Mouse (Mus musculus): Measurements from ENCODE around the gene Nkx2-2. TPM values are rescaled to one million over a fixed set of nuclear protein-coding genes. Genes with fewer than 3 reads are reported as not detected.

Nkx2-2 gene
- polyA plus RNA-seq, 1 experiment from 2014 or later, result 5.1 TPM

- 2% methylated on average over 12 of the region's 12 CpGs for WGBS
- Histone ChIP-seq H3K9me3 (replicated peaks; ENCODE audit: control insufficient read depth, low read length) (no peaks in the 10 kb centered on the region), H3K9ac (ENCODE audit: low read length) (no peak overlapping the region), H3K27ac (ENCODE audit: low read depth, low read length) (no peak overlapping the region), H3K4me1 (ENCODE audit: control insufficient read depth, insufficient read depth, low read length) (peaks cover 4% of the 10 kb centered on the region; the same call in 1 of the 2 replicates), H3K36me3 (ENCODE audit: control insufficient read depth, insufficient read depth, low read length) (no peaks in the 10 kb centered on the region), H3K27me3 (replicated peaks; ENCODE audit: control insufficient read depth, insufficient read depth, low read length) (peaks cover 94% of the 10 kb centered on the region), H3K4me2 (ENCODE audit: low read length) (no peak overlapping the region), H3K4me3 (ENCODE audit: low read depth, low read length) (peak overlapping the region; percentile 23; the same call in 1 of the 2 replicates)
- ATAC-seq, result no peak
- DNase-seq (ENCODE audit: low spot score), result peak; percentile 4
Observed at GRCm38 (mm10) chr2:147183521-147183920, 10.5 kb downstream of the Nkx2-2 start.

- peaks cover 94% of the 10 kb centered on the region for H3K27me3 ChIP-seq (replicated peaks; ENCODE audit: control insufficient read depth, insufficient read depth, low read length)
- H3K9me3 ChIP-seq (replicated peaks; ENCODE audit: control insufficient read depth, low read length), result no peaks in the 10 kb centered on the region
- H3K4me2 ChIP-seq (ENCODE audit: low read length), result peak overlapping the region; percentile 5; the same call in 1 of the 2 replicates
- DNase-seq (ENCODE audit: low spot score) (peak; percentile 9), ATAC-seq (no peak)
- no peak overlapping the region for H3K27ac ChIP-seq (ENCODE audit: low read depth, low read length)
- H3K36me3 ChIP-seq (ENCODE audit: control insufficient read depth, insufficient read depth, low read length), result no peaks in the 10 kb centered on the region
- no peak overlapping the region for H3K4me3 ChIP-seq (ENCODE audit: low read depth, low read length)
- peaks cover 8% of the 10 kb centered on the region; the same call in 1 of the 2 replicates for H3K4me1 ChIP-seq (ENCODE audit: control insufficient read depth, insufficient read depth, low read length)
- 5% methylated on average over 25 of the region's 25 CpGs for WGBS
- no peak overlapping the region; the same call in 1 of the 2 replicates for H3K9ac ChIP-seq (ENCODE audit: low read length)
Observed at GRCm38 (mm10) chr2:147182709-147183260, 11.3 kb downstream of the Nkx2-2 start.

- H3K9ac ChIP-seq (ENCODE audit: low read length), result no peak overlapping the region; the same call in 1 of the 2 replicates
- no peaks in the 10 kb centered on the region for H3K36me3 ChIP-seq (ENCODE audit: control insufficient read depth, insufficient read depth, low read length)
- H3K4me2 ChIP-seq (ENCODE audit: low read length), result peak overlapping the region; percentile 5; the same call in 1 of the 2 replicates
- peaks cover 8% of the 10 kb centered on the region; the same call in 1 of the 2 replicates for H3K4me1 ChIP-seq (ENCODE audit: control insufficient read depth, insufficient read depth, low read length)
- H3K9me3 ChIP-seq (replicated peaks; ENCODE audit: control insufficient read depth, low read length), result no peaks in the 10 kb centered on the region
- ATAC-seq (no peak), DNase-seq (ENCODE audit: low spot score) (peak; percentile 6)
- WGBS, result 11% methylated on average over 18 of the region's 18 CpGs
- H3K4me3 ChIP-seq (ENCODE audit: low read depth, low read length), result no peak overlapping the region
- peaks cover 93% of the 10 kb centered on the region for H3K27me3 ChIP-seq (replicated peaks; ENCODE audit: control insufficient read depth, insufficient read depth, low read length)
- H3K27ac ChIP-seq (ENCODE audit: low read depth, low read length), result no peak overlapping the region
Observed at GRCm38 (mm10) chr2:147181926-147182708, 11.9 kb downstream of the Nkx2-2 start.

GRCm38 (mm10) chr2:147181304-147181665 lies 12.8 kb downstream of the Nkx2-2 start:
- Histone ChIP-seq H3K4me2 (ENCODE audit: low read length) (no peak overlapping the region), H3K4me3 (ENCODE audit: low read depth, low read length) (no peak overlapping the region), H3K27me3 (replicated peaks; ENCODE audit: control insufficient read depth, insufficient read depth, low read length) (peaks cover 93% of the 10 kb centered on the region), H3K9me3 (replicated peaks; ENCODE audit: control insufficient read depth, low read length) (no peaks in the 10 kb centered on the region), H3K9ac (ENCODE audit: low read length) (no peak overlapping the region), H3K27ac (ENCODE audit: low read depth, low read length) (no peak overlapping the region), H3K4me1 (ENCODE audit: control insufficient read depth, insufficient read depth, low read length) (peaks cover 8% of the 10 kb centered on the region; the same call in 1 of the 2 replicates), H3K36me3 (ENCODE audit: control insufficient read depth, insufficient read depth, low read length) (no peaks in the 10 kb centered on the region)
- DNase-seq (ENCODE audit: low spot score) (peak; percentile 1), ATAC-seq (no peak)
- WGBS, result 4% methylated on average over 5 of the region's 5 CpGs

GRCm38 (mm10) chr2:147180649-147181303 lies 13.3 kb downstream of the Nkx2-2 start:
- H3K4me2 ChIP-seq (ENCODE audit: low read length), result peak overlapping the region; percentile 23
- H3K27ac ChIP-seq (ENCODE audit: low read depth, low read length), result peak overlapping the region; percentile 14; the same call in 1 of the 2 replicates
- H3K9ac ChIP-seq (ENCODE audit: low read length), result no peak overlapping the region
- peaks cover 88% of the 10 kb centered on the region for H3K27me3 ChIP-seq (replicated peaks; ENCODE audit: control insufficient read depth, insufficient read depth, low read length)
- no peaks in the 10 kb centered on the region for H3K36me3 ChIP-seq (ENCODE audit: control insufficient read depth, insufficient read depth, low read length)
- ATAC-seq (no peak), DNase-seq (ENCODE audit: low spot score) (peak; percentile 19)
- WGBS, result 2% methylated on average over 32 of the region's 32 CpGs
- no peaks in the 10 kb centered on the region for H3K9me3 ChIP-seq (replicated peaks; ENCODE audit: control insufficient read depth, low read length)
- no peak overlapping the region for H3K4me3 ChIP-seq (ENCODE audit: low read depth, low read length)
- peaks cover 8% of the 10 kb centered on the region; the same call in 1 of the 2 replicates for H3K4me1 ChIP-seq (ENCODE audit: control insufficient read depth, insufficient read depth, low read length)

GRCm38 (mm10) chr2:147178091-147179059 lies 15.7 kb downstream of the Nkx2-2 start:
- H3K36me3 ChIP-seq (ENCODE audit: control insufficient read depth, insufficient read depth, low read length), result no peaks in the 10 kb centered on the region
- under 1% methylated on average over 39 of the region's 39 CpGs for whole genome bisulfite sequencing
- peak overlapping the region; percentile 21; the same call in 1 of the 2 replicates for H3K9ac ChIP-seq (ENCODE audit: low read length)
- ATAC-seq (peak; percentile 70), DNase-seq (ENCODE audit: low spot score) (peak; percentile 88)
- peaks cover 6% of the 10 kb centered on the region; the same call in 1 of the 2 replicates for H3K4me1 ChIP-seq (ENCODE audit: control insufficient read depth, insufficient read depth, low read length)
- peak overlapping the region; percentile 13; the same call in 1 of the 2 replicates for H3K4me3 ChIP-seq (ENCODE audit: low read depth, low read length)
- peaks cover 78% of the 10 kb centered on the region for H3K27me3 ChIP-seq (replicated peaks; ENCODE audit: control insufficient read depth, insufficient read depth, low read length)
- no peaks in the 10 kb centered on the region for H3K9me3 ChIP-seq (replicated peaks; ENCODE audit: control insufficient read depth, low read length)
- peak overlapping the region; percentile 45 for H3K4me2 ChIP-seq (ENCODE audit: low read length)
- no peak overlapping the region for H3K27ac ChIP-seq (ENCODE audit: low read depth, low read length)

GRCm38 (mm10) chr2:147177672-147178071 lies 16.4 kb downstream of the Nkx2-2 start:
- 8% methylated on average over 10 of the region's 10 CpGs for WGBS
- H3K36me3 ChIP-seq (ENCODE audit: control insufficient read depth, insufficient read depth, low read length), result no peaks in the 10 kb centered on the region
- H3K27me3 ChIP-seq (replicated peaks; ENCODE audit: control insufficient read depth, insufficient read depth, low read length), result peaks cover 73% of the 10 kb centered on the region
- H3K9me3 ChIP-seq (replicated peaks; ENCODE audit: control insufficient read depth, low read length), result no peaks in the 10 kb centered on the region
- DNase-seq (ENCODE audit: low spot score) (peak; percentile 84), ATAC-seq (peak; percentile 27; the same call in 1 of the 2 replicates)
- peaks cover 6% of the 10 kb centered on the region; the same call in 1 of the 2 replicates for H3K4me1 ChIP-seq (ENCODE audit: control insufficient read depth, insufficient read depth, low read length)
- no peak overlapping the region for H3K9ac ChIP-seq (ENCODE audit: low read length)
- 0 out of 2 replicates have a peak overlapping the region, but pooled peaks have one; percentile 7 for H3K4me3 ChIP-seq (ENCODE audit: low read depth, low read length)
- peak overlapping the region; percentile 45 for H3K4me2 ChIP-seq (ENCODE audit: low read length)
- H3K27ac ChIP-seq (ENCODE audit: low read depth, low read length), result no peak overlapping the region

GRCm38 (mm10) chr2:147175296-147175695 lies 18.7 kb downstream of the Nkx2-2 start:
- no peak overlapping the region for H3K9ac ChIP-seq (ENCODE audit: low read length)
- peaks cover 6% of the 10 kb centered on the region; the same call in 1 of the 2 replicates for H3K4me1 ChIP-seq (ENCODE audit: control insufficient read depth, insufficient read depth, low read length)
- peaks cover 50% of the 10 kb centered on the region for H3K27me3 ChIP-seq (replicated peaks; ENCODE audit: control insufficient read depth, insufficient read depth, low read length)
- 88% methylated on average over 11 of the region's 11 CpGs for WGBS
- no peak overlapping the region for H3K27ac ChIP-seq (ENCODE audit: low read depth, low read length)
- H3K36me3 ChIP-seq (ENCODE audit: control insufficient read depth, insufficient read depth, low read length), result no peaks in the 10 kb centered on the region
- no peak for ATAC-seq
- H3K4me2 ChIP-seq (ENCODE audit: low read length), result no peak overlapping the region
- no peaks in the 10 kb centered on the region for H3K9me3 ChIP-seq (replicated peaks; ENCODE audit: control insufficient read depth, low read length)
- no peak for DNase-seq (ENCODE audit: low spot score)
- H3K4me3 ChIP-seq (ENCODE audit: low read depth, low read length), result no peak overlapping the region
